In genomic region chr10:41196295-41196694, GRCm38 (mm10) we compare ENCODE assay signal across 24 mouse cellular contexts.
DNase-seq lines count a peak whose midpoint lies in the region; ATAC-seq and TF ChIP-seq lines count a peak whose summit lies in the region.
"Had no signal": no experiment of that assay in that cellular context is flagged by ENCODE, and none has a peak within 500 bp of the region (broad histone marks: within the 10 kb centered on the region; RNA-seq: fewer than 3 reads in every experiment).

No protein-coding gene starts in this region.

- TF ChIP-seq CTCF in liver, embryonic 14.5 days (IDR thresholded peaks at IDR 0.05; ENCODE audit: low read depth), result 0 out of 2 replicates have a peak, but pooled peaks have one; percentile 6
- no peak for TF ChIP-seq CTCF in thymus, adult 2 months (IDR thresholded peaks at IDR 0.05; ENCODE audit: borderline replicate concordance, control insufficient read depth, extremely low read depth, insufficient read depth, low read length, poor library complexity)

- DNase-seq in spleen, adult 12 weeks (ENCODE audit: low spot score), result peak; percentile 43
- DNase-seq in spleen, postnatal 36 days (ENCODE audit: low spot score in 2 of 2), result no peak
- peak; percentile 65 to 84 (median 73) for DNase-seq in liver, embryonic 14.5 days (ENCODE audit: low read depth in 3 of 3, low spot score in 3 of 3)
- DNase-seq in kidney, postnatal 25 days, result no peak
- DNase-seq in thymus, adult 2 months, result no peak
- DNase-seq in right cerebral cortex, postnatal 25 days, result no peak
- DNase-seq: adrenal gland, postnatal 14 days; cerebellum, adult 2 months; cerebellum, postnatal 25 days; forebrain, postnatal 0 days; gastrocnemius, postnatal 25 days; heart, adult 2 months; heart, postnatal 36 days; kidney, adult 2 months; layer of hippocampus, postnatal 36 days; lung, adult 18-20 months; lung, postnatal 10 days; right cerebral cortex, postnatal 14 days had no signal

- peaks cover 62% of the 10 kb centered on the region for H3K4me1 ChIP-seq in erythroblast, embryonic 14.5 days (ENCODE audit: control insufficient read depth)
- H3K4me1 ChIP-seq in liver, embryonic 14.5 days (replicated peaks; ENCODE audit: control insufficient read depth in 2 of 2, insufficient read depth in 2 of 2, low read length in 1 of 2), result peaks cover 34 to 39% of the 10 kb centered on the region in 2 experiments
- H3K4me1 ChIP-seq in thymus, adult 2 months (replicated peaks; ENCODE audit: control insufficient read depth, insufficient read depth, low read length), result no peaks in the 10 kb centered on the region
- H3K4me1 ChIP-seq: embryonic facial prominence, embryonic 15.5 days had no signal

- peak; percentile 85 for TF ChIP-seq EP300 in liver, embryonic 14.5 days (IDR thresholded peaks at IDR 0.05; ENCODE audit: low read depth)

- no peak for TF ChIP-seq POLR2A in thymus, adult 2 months (IDR thresholded peaks at IDR 0.05; ENCODE audit: control insufficient read depth, extremely low read depth, insufficient read depth, low read length, poor library complexity)

- ATAC-seq in liver, embryonic 14.5 days (ENCODE audit: insufficient read depth), result peak; percentile 87
- no peak for ATAC-seq in inflammation-experienced regulatory T-cells, adult 6 months
- ATAC-seq: forebrain, postnatal 0 days had no signal

- peak overlapping the region; percentile 40 for H3K4me2 ChIP-seq in liver, embryonic 14.5 days (ENCODE audit: low read depth)
- H3K4me2 ChIP-seq: embryonic facial prominence, embryonic 15.5 days; hindbrain, embryonic 13.5 days; midbrain, embryonic 13.5 days had no signal

- peak overlapping the region; percentile 63 for H3K9ac ChIP-seq in liver, embryonic 14.5 days (replicated peaks)
- H3K9ac ChIP-seq: embryonic facial prominence, embryonic 15.5 days; forebrain, postnatal 0 days; hindbrain, embryonic 13.5 days; midbrain, embryonic 13.5 days had no signal

- whole genome bisulfite sequencing in liver, embryonic 14.5 days (ENCODE audit: insufficient replicate concordance), result 25% methylated on average over 4 of the region's 4 CpGs
- WGBS in thymus, adult 2 months, result 95% methylated on average over 4 of the region's 4 CpGs

- H3K4me3 ChIP-seq in erythroblast, embryonic 14.5 days (replicated peaks), result peak overlapping the region; percentile 11
- no peak overlapping the region for H3K4me3 ChIP-seq in liver, embryonic 14.5 days (ENCODE audit: insufficient read depth in 1 of 2, low read depth in 2 of 2, low read length in 2 of 2)
- H3K4me3 ChIP-seq in thymus, adult 2 months (ENCODE audit: control insufficient read depth, insufficient read depth, low read length), result no peak overlapping the region
- H3K4me3 ChIP-seq: embryonic facial prominence, embryonic 15.5 days; heart, adult 2 months; hindbrain, embryonic 13.5 days; midbrain, embryonic 13.5 days had no signal

- H3K9me3 ChIP-seq in erythroblast, embryonic 14.5 days (ENCODE audit: control insufficient read depth, low read length), result peaks cover 8% of the 10 kb centered on the region; the same call in 1 of the 2 replicates
- H3K9me3 ChIP-seq in liver, embryonic 14.5 days (ENCODE audit: control insufficient read depth, low read length), result no peaks in the 10 kb centered on the region
- H3K9me3 ChIP-seq: embryonic facial prominence, embryonic 15.5 days; hindbrain, embryonic 13.5 days; midbrain, embryonic 13.5 days had no signal

- no peaks in the 10 kb centered on the region for H3K27me3 ChIP-seq in erythroblast, embryonic 14.5 days (ENCODE audit: control insufficient read depth)
- no peaks in the 10 kb centered on the region for H3K27me3 ChIP-seq in liver, embryonic 14.5 days (ENCODE audit: control insufficient read depth, insufficient read depth, low read length)
- no peaks in the 10 kb centered on the region for H3K27me3 ChIP-seq in thymus, adult 2 months (ENCODE audit: control insufficient read depth, insufficient read depth, low read length)
- H3K27me3 ChIP-seq: embryonic facial prominence, embryonic 15.5 days; hindbrain, embryonic 13.5 days; midbrain, embryonic 13.5 days had no signal

- peak overlapping the region; percentile 91 for H3K27ac ChIP-seq in liver, embryonic 14.5 days
- H3K27ac ChIP-seq in thymus, adult 2 months (ENCODE audit: control insufficient read depth, insufficient read depth, low read length), result no peak overlapping the region
- H3K27ac ChIP-seq: embryonic facial prominence, embryonic 15.5 days; heart, adult 2 months; hindbrain, embryonic 13.5 days; kidney, postnatal 0 days; midbrain, embryonic 13.5 days had no signal

- H3K36me3 ChIP-seq in erythroblast, embryonic 14.5 days (ENCODE audit: control insufficient read depth), result peaks cover 26% of the 10 kb centered on the region
- no peaks in the 10 kb centered on the region for H3K36me3 ChIP-seq in liver, embryonic 14.5 days (replicated peaks; ENCODE audit: control insufficient read depth, insufficient read depth, low read depth)
- H3K36me3 ChIP-seq in thymus, adult 2 months (ENCODE audit: control insufficient read depth, insufficient read depth, low read length), result no peaks in the 10 kb centered on the region
- H3K36me3 ChIP-seq: embryonic facial prominence, embryonic 15.5 days; hindbrain, embryonic 13.5 days; midbrain, embryonic 13.5 days had no signal

Comparison
In these comparisons a context has a peak if more than half of its experiments do, and no peak if none do; other contexts are left out.
1. DNase-seq: peak in spleen, adult 12 weeks (single experiment) and liver, embryonic 14.5 days (3 of 3); none in spleen, postnatal 36 days (0 of 2), kidney, postnatal 25 days (0 of 2), thymus, adult 2 months (single experiment) and right cerebral cortex, postnatal 25 days (single experiment).